Mouse (Mus musculus): Measurements from ENCODE around the gene Cables2.

DNA sequence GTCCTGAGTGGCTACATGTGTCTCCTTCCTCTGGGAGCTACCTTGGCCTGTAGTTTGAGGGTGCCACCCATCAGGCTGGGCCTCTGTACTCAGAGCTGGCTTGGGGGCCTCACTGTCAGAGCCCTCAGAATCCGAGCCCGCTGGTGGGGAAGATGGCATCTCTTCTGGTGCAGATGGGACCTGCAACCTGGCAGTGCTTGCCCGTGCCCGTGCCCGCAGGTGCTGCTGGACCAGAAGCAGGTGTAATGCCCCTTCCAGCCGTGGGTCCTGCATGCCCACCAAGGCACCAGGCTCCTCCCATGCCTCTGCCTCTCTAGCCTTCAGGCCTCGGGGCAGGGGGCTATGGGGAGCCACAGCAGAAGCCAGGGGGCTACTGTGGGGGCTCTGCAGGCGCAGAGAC lies 6.0 kb upstream of the Cables2 start:
- TF ChIP-seq CTCF (IDR thresholded peaks at IDR 0.05; ENCODE audit: control insufficient read depth, insufficient read depth, insufficient read length) (no peak), USF1 (IDR thresholded peaks at IDR 0.05; ENCODE audit: low read depth) (no peak)
